Mouse (Mus musculus) hindbrain, postnatal 0 days (tissue): ENCODE data around the gene Gla. TPM values are rescaled to one million over a fixed set of nuclear protein-coding genes. Genes with fewer than 3 reads are reported as not detected.

Experiments
- ATAC-seq: fragments of 200-750 bp; cut with Nextera tagmentation; 2 replicates; pipeline ENCODE4 v1.8.0; 2017; ENCODE audit warnings: mild to moderate bottlenecking, moderate TSS enrichment, moderate library complexity
- DNase-seq: peaks from one replicate; pipeline ENCODE4 v3.0.0-alpha.2; 2015; ENCODE audit warnings: low spot score
- H3K27ac ChIP-seq: fragments of 300-500 bp; sonication (generic); 2 replicates; pipeline ENCODE4 v1.5.1; 2014; ENCODE audit warnings: mild to moderate bottlenecking
- H3K27me3 ChIP-seq: fragments of 300-500 bp; sonication (generic); 2 replicates; pipeline ENCODE4 v1.6.1; 2014; ENCODE audit warnings: low read length, mixed read lengths; ENCODE audit not compliant: insufficient read depth
- H3K36me3 ChIP-seq: fragments of 300-500 bp; sonication (generic); 2 replicates; pipeline ENCODE4 v1.6.1; 2014; ENCODE audit warnings: low read length, mixed read lengths; ENCODE audit not compliant: insufficient read depth
- H3K4me1 ChIP-seq: fragments of 300-500 bp; sonication (generic); 2 replicates; pipeline ENCODE4 v1.6.1; 2014; ENCODE audit warnings: antibody characterized with exemption, low read length, mixed read lengths; ENCODE audit not compliant: insufficient read depth
- H3K4me2 ChIP-seq: fragments of 300-500 bp; sonication (generic); 2 replicates; pipeline ENCODE4 v1.6.1; 2014; ENCODE audit warnings: low read depth, mild to moderate bottlenecking, low read length, moderate library complexity, mixed read lengths
- H3K4me3 ChIP-seq: fragments of 300-500 bp; sonication (generic); 2 replicates; pipeline ENCODE4 v1.5.1; 2014; ENCODE audit warnings: low read length
- H3K9ac ChIP-seq: fragments of 300-500 bp; sonication (generic); replicated peaks from 2 replicates; pipeline ENCODE4 v1.6.1; 2014; ENCODE audit warnings: mild to moderate bottlenecking, low read length, moderate library complexity, mixed read lengths
- H3K9me3 ChIP-seq: fragments of 300-500 bp; sonication (generic); 2 replicates; pipeline ENCODE4 v1.6.1; 2016; ENCODE audit warnings: low read length, mixed read lengths
- CTCF ChIP-seq: IDR thresholded peaks from 2 replicates; pipeline ENCODE4 v1.5.1; 2016; ENCODE audit warnings: antibody characterized with exemption, control low read depth, low read depth
- WGBS: fragments of 180-500 bp; shearing (Covaris S2); extraction: QIAGEN DNeasy Blood & Tissue Kit; methylation state at CpG from one replicate; pipeline ENCODE4 v1.1.7; 2014; 5-methylcytosine and 5-hydroxymethylcytosine counted together
- polyA plus RNA-seq: library from polyadenylated mRNA; unstranded; fragments of >200 nt; fragmentation: Nextera tagmentation; extraction: Ambion mirVana; gene quantifications from 2 replicates; pipeline ENCODE4 v1.2.1, GENCODE M21; 2015
- total RNA-seq: library from RNA; depleted of rRNA; stranded (reverse); fragments of >200 nt; gene quantifications from 2 replicates; pipeline ENCODE4 v1.2.3, GENCODE M21; 2014

The Gla gene
- total and polyA plus RNA-seq, 2 experiments from 2014 or later = 3.9 to 4.8 TPM

DNA sequence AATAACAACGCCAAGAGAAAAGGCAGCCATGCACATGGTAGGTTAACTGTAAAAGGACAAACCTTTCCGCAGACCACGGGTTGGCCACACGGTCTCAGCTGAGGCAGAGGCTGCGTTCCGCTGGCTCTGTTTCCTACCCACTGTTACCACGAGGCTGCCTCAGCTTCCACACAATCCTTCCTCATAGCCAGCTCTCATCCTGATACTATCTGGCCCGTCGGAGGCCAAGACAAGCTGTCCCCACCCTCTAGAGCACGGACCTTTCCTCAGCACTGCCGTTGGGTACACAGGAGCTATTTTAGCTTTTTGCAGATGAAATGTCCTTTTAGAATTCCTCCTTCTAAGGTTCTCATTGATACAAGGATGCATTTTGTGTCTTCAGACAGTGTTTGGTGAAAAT lies 18.7 kb downstream of the Gla start:
- no peaks in the 10 kb centered on the region for H3K9me3 ChIP-seq
- H3K36me3 ChIP-seq = no peaks in the 10 kb centered on the region
- DNase-seq = no peak
- H3K4me3 ChIP-seq = no peak overlapping the region
- H3K4me2 ChIP-seq = no peak overlapping the region
- no peaks in the 10 kb centered on the region for H3K4me1 ChIP-seq
- no peak overlapping the region for H3K27ac ChIP-seq
- ATAC-seq = no peak
- H3K27me3 ChIP-seq = no peaks in the 10 kb centered on the region
- no peak overlapping the region for H3K9ac ChIP-seq
- no peak for TF ChIP-seq CTCF
- 79% methylated on average over 11 of the region's 11 CpGs for WGBS

DNA sequence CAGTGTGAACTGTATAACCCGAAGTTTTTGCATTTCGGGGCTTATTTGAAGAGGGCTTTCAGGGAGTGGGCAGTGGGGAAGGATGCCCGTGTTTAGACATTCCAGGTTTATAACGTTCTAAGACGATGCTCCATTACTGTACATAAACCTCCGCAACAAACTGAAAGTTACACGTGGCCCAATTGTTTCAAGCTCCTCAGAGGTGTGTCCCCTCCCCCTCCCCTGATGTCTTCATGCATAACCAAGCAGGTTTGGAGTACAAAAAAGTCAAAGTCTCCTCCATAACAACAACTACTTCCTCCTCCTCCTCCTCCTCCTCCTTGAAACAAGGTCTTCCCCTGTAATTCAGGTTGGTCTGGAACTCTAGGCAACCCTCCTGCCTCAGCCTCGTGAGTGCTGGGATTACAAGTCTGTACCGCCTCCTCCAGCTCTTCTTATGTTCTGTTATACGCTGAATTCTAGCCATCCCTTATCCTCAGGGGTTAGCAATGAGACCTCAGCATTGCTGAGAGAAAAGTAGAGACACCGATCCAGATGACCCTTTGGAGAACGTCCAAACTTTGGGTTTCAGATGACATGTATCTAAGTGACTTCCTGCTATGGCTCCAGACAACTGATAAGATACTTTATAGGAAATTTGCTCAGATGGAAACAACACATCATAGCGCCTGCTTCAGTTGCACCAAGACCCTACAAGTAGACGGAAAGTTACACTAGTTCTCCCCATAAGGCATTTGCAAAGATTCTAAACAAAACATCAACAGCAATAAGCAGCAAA lies 20.2 kb downstream of the Gla start:
- DNase-seq (no peak), ATAC-seq (no peak)
- H3K27ac ChIP-seq = no peak overlapping the region
- H3K9ac ChIP-seq = no peak overlapping the region
- no peaks in the 10 kb centered on the region for H3K27me3 ChIP-seq
- no peaks in the 10 kb centered on the region for H3K4me1 ChIP-seq
- H3K36me3 ChIP-seq = no peaks in the 10 kb centered on the region
- no peaks in the 10 kb centered on the region for H3K9me3 ChIP-seq
- no peak overlapping the region for H3K4me2 ChIP-seq
- 85% methylated on average over 14 of the region's 14 CpGs for WGBS
- no peak overlapping the region for H3K4me3 ChIP-seq
- TF ChIP-seq CTCF = no peak

DNA sequence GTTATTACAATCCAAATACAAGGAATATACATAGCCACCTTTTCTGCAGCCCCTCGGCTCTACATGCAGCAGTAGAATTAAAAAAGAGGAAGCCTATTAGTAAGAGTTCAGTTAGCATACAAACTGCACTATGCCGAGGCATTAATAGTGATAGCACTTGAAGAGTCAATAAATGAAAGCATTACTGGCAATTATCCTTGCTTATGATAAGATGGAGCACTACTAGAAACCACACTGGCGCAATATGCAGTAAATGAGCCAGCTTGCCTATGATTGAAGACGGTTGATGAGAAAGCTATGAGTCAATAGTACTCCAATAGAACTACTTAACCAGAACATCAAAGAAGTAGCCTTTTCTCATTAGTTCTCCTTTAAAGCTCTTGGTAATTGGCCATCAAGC lies 23.0 kb downstream of the Gla start:
- Histone ChIP-seq H3K4me2 (no peak overlapping the region), H3K36me3 (no peaks in the 10 kb centered on the region), H3K4me1 (no peaks in the 10 kb centered on the region), H3K9me3 (no peaks in the 10 kb centered on the region), H3K27ac (no peak overlapping the region), H3K9ac (no peak overlapping the region), H3K4me3 (no peak overlapping the region), H3K27me3 (no peaks in the 10 kb centered on the region)
- TF ChIP-seq CTCF = no peak
- 84% methylated on average over 4 of the region's 4 CpGs for WGBS
- DNase-seq = no peak
- ATAC-seq = no peak

DNA sequence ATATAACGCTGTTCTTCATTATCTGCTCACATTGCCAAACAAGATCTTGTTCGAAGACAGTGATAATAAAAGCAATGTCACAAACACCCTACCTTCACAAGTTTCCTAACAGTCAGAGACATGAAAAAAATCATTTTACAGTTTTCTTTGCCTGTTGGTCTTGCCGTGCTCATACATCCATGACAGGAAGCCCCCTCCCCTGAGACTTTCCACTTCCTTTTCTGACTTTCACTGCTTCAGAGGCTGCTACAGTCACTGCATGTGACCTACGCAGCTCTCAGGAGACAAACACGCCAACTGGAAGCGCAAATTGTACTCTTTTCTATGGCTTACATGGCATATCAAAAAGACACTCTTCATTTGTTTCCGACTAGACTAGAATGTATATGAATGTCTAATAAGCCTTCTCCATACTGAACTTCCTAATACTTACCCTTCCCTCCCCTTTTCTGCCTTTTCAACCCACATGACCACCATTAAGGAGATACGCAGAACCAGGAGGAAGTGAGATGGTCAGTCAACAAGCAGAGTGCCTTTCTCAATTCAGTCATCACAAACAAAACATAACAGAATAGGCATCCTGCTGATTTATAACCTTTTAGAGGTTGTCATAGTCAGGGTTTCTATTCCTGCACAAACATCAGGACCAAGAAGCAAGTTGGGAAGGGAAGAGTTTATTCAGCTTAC lies 34.2 kb downstream of the Gla start:
- ATAC-seq (no peak), DNase-seq (no peak)
- H3K36me3 ChIP-seq = no peaks in the 10 kb centered on the region
- H3K4me2 ChIP-seq = no peak overlapping the region
- no peaks in the 10 kb centered on the region for H3K9me3 ChIP-seq
- H3K4me1 ChIP-seq = no peaks in the 10 kb centered on the region
- WGBS = 84% methylated on average over 8 of the region's 8 CpGs
- no peak overlapping the region for H3K9ac ChIP-seq
- H3K4me3 ChIP-seq = no peak overlapping the region
- H3K27me3 ChIP-seq = no peaks in the 10 kb centered on the region
- H3K27ac ChIP-seq = no peak overlapping the region
- TF ChIP-seq CTCF = no peak

DNA sequence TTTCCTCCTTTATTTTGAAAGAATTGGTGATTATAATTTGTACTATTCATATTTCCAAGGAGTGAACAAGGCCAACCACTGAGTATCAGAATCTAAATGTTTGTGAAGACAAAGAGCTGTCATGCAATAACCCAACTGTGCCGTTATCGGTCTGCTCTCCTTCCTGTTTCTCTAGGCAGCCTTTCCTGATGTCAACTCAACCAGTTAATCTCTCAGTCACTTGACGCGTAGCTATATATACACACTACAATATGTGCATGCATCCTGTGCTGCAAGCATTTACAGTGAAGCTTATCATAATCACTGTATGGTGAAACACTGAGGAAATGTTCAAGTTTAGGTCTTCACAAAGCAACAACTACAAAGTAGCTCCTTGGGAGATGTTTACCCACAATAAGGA lies 36.6 kb downstream of the Gla start:
- no peaks in the 10 kb centered on the region for H3K36me3 ChIP-seq
- no peak for ATAC-seq
- no peak for TF ChIP-seq CTCF

DNA sequence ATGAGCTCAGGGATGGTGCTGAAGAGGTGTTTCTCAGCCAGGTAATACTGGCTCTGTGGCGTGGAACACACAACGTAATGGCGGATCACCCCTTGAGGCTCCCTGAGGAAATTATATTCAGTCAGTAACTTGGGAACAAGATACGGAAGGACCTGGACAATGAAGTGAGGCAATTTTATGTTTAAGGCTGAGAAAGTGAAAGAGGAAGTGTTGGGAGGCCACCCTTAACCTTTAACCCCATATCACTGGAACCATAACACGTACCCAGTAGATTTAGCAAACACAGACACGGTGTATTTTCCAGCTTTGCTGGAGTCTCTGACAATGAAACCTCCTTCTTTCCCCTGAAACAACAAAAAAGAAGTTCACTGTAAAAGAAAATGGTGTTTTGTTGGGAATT lies 46.5 kb downstream of the Gla start:
- TF ChIP-seq CTCF = no peak

More for the DNA sequence above, 36.6 kb downstream of the Gla start:
- H3K4me1 ChIP-seq = no peaks in the 10 kb centered on the region
- H3K27ac ChIP-seq = no peak overlapping the region
- H3K27me3 ChIP-seq = no peaks in the 10 kb centered on the region
- H3K4me3 ChIP-seq = no peak overlapping the region
- no peaks in the 10 kb centered on the region for H3K9me3 ChIP-seq
- no peak overlapping the region for H3K9ac ChIP-seq
- DNase-seq = no peak
- no peak overlapping the region for H3K4me2 ChIP-seq
- WGBS = 84% methylated on average over 4 of the region's 4 CpGs

DNA sequence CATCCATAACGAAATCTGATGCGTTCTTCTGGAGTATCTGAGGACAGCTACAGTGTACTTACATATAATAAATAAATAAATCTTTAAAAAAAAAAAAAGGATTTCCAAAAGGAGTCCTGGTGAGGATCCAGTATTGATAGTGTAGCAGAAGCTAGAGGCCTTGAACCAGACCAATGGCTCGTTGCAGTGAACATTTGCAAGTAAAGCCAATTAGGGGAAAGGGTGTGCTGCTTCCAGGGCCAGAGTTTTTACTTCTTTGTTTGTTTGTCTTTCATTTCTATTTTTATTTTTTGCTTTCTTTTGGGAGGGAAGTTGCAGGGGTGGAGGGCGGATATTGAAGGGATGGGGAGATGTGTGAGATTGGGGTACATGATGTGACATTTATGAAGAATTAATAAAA lies 47.6 kb downstream of the Gla start:
- H3K4me1 ChIP-seq = no peaks in the 10 kb centered on the region
- H3K9me3 ChIP-seq = no peaks in the 10 kb centered on the region
- no peaks in the 10 kb centered on the region for H3K36me3 ChIP-seq
- H3K4me2 ChIP-seq = no peak overlapping the region
- no peak for ATAC-seq
- no peak overlapping the region for H3K4me3 ChIP-seq
- H3K27ac ChIP-seq = no peak overlapping the region
- no peak overlapping the region for H3K9ac ChIP-seq
- 85% methylated on average over 3 of the region's 4 CpGs for WGBS
- DNase-seq = no peak
- no peak for TF ChIP-seq CTCF
- no peaks in the 10 kb centered on the region for H3K27me3 ChIP-seq

More for the DNA sequence above, 46.5 kb downstream of the Gla start:
- ATAC-seq = no peak
- no peaks in the 10 kb centered on the region for H3K27me3 ChIP-seq
- no peaks in the 10 kb centered on the region for H3K9me3 ChIP-seq
- no peaks in the 10 kb centered on the region for H3K36me3 ChIP-seq
- no peak overlapping the region for H3K27ac ChIP-seq
- WGBS = 77% methylated on average over 6 of the region's 6 CpGs
- H3K4me3 ChIP-seq = no peak overlapping the region
- no peak overlapping the region for H3K4me2 ChIP-seq
- no peaks in the 10 kb centered on the region for H3K4me1 ChIP-seq
- H3K9ac ChIP-seq = no peak overlapping the region
- no peak for DNase-seq
